Mouse (Mus musculus) heart, adult 9 months (tissue): ENCODE results near the gene Gp5.
"Not testable (repeated sequence)": the region's sequence is repeated elsewhere in the genome, so short reads cannot be mapped to it uniquely, and the experiment has no call there.

Experiments used
- DNase-seq, 2 experiments: peaks; one replicate each; pipeline ENCODE4 v3.0.0; 2022; ENCODE audit warnings: low spot score in 2 of 2

Gene Gp5

GRCm38 (mm10) chr16:30310647-30311046, at the start of gene Gp5:
Gene Gp5, minus strand, starts transcription at chr16:30310779.
- DNase-seq, result no peak

DNA sequence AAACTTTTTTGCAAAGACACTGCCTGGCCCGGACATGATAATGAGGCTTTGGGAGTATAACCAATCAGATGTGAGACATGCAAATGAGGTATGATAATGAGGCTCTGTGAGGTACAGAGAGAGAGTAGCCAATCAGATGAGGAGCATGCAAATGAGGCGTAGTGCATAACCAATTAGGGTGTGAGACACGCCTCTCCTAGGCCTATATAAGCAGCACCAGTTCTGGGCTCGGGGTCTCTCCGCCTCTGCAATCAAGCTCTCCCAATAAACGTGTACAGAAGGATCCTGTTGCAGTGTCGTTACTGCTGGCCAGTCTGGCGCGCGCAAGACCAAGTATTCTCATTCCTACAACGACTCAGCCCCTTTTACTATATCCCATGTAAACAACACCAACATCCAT, 42.9 kb upstream of the Gp5 start:
- DNase-seq, result not testable (repeated sequence)

GRCm38 (mm10) chr16:30314236-30314635, 3.7 kb upstream of the Gp5 start:
- no peak for DNase-seq

DNA sequence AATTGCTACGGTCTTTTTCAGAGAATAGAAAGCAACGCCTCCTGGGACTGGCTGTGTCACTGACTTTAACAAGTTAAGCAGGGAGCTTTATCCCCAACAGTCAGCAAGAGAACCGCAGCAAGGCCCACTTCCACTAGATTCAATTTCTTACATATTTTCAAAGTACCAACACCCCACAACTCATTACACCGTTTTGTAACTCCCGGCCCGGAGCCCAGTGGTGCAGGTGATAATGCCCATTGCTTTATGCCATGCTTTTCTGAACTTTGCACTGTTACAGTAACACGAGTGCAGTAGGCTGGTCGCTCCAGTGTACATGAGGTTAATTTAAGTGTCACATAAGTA, 436 bp downstream of the Gp5 start:
- DNase-seq, result no peak

- DNase-seq, result no peak
Measured at GRCm38 (mm10) chr16:30309395-30310170, 996 bp downstream of the Gp5 start.

DNA sequence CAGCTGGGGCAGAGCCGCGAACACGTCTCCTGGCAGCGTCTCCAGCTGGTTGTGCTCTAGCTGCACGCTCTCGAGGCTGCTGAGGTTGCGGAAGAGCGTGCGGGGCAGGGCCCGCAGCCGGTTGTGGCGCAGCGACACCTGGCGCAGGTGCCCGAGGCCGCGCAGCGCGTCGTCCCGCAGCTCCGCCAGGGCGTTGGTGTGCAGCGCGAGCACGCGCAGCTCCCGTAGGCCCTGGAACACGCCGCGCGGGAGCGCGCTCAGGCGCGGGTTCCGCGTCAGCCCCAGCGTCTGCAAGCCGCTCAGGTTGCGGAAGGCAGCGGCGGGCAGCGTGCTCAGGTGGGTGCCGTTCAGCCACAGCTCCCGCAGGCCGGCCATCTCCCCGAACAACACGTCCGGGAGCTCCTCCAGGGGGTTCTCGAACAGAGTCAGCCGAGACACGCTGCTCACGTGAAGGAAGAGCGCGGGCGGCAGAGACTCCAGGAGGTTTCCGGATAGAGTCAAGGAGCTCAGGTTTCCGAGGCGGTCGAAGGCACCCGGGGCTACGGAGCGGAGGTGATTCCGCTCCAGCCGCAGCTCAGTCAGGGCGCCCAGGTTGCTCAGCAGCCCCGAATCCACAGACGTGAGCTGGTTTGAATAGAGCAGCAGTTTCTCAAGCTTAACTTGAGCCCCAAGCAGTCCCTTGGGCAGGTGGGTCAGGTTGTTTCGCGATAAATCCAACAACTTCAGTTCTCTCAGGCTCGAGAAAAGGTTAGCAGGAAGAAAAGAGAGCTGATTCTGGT, 1.8 kb downstream of the Gp5 start:
- no peak for DNase-seq

DNA sequence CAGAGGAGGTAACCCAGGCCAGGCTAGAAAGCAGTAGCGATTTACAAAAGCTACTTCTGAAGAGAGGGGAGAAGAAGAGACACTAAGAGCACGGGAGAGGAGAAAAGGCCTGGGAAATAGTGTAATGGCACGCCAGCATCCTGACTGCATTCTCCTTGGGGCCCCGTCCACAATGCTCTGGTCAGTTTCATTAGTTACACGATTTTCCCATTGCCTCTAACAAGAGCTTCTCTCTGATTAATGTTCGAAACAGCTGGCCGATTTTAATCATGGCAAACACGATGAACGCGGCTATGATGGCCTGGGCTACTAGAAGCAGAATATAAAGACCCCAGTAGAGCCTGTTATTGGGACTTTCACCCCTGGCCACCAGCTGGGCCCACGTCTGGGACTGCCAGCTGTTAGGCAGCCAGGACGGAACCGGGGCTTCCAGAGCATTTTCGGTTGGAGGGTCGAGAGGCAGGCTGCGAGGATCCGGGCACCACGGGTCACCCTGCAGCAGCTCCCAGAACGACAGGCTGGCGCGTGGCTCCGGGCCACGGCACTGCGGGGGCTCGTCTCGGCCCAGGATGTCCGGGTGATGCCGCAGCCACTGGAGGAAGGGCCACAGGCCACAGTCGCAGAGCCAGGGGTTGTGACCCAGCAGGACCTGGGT, 2.5 kb downstream of the Gp5 start:
- no peak for DNase-seq

- DNase-seq, result no peak
Measured at GRCm38 (mm10) chr16:30307306-30307705, 3.3 kb downstream of the Gp5 start.

GRCm38 (mm10) chr16:30306102-30306501, 4.5 kb downstream of the Gp5 start:
- DNase-seq, result no peak

- DNase-seq, result no peak
Measured at GRCm38 (mm10) chr16:30304236-30304635, 6.3 kb downstream of the Gp5 start.

GRCm38 (mm10) chr16:30303411-30303810, 7.2 kb downstream of the Gp5 start:
- no peak for DNase-seq

GRCm38 (mm10) chr16:30302686-30303085, 7.9 kb downstream of the Gp5 start:
- DNase-seq, result no peak

- no peak for DNase-seq
Measured at GRCm38 (mm10) chr16:30299711-30300277, 10.8 kb downstream of the Gp5 start.

- DNase-seq, result no peak
Measured at GRCm38 (mm10) chr16:30297450-30297849, 13.1 kb downstream of the Gp5 start.

GRCm38 (mm10) chr16:30296601-30297275, 13.8 kb downstream of the Gp5 start:
- no peak for DNase-seq

- no peak for DNase-seq
Measured at GRCm38 (mm10) chr16:30295106-30295505, 15.5 kb downstream of the Gp5 start.

DNA sequence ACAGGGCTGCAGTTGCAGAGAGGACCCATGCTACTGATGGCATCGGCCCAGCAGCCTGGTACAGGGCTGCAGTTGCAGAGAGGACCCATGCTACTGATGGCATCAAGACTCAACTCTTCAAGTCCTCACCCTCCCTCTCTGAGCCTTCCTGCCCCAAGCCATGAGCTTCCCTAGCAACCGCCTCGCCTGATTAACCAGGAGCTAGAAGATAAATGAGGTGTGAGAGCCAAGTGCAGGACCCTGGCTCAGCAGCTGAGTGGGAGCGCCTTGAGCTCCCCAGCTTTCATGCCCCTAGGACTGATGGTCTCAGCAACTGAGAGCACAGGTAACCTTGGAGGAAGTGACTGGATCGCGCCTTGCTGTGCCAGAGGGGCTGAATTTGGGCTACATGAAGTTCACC, 20.1 kb downstream of the Gp5 start:
- no peak for DNase-seq

DNA sequence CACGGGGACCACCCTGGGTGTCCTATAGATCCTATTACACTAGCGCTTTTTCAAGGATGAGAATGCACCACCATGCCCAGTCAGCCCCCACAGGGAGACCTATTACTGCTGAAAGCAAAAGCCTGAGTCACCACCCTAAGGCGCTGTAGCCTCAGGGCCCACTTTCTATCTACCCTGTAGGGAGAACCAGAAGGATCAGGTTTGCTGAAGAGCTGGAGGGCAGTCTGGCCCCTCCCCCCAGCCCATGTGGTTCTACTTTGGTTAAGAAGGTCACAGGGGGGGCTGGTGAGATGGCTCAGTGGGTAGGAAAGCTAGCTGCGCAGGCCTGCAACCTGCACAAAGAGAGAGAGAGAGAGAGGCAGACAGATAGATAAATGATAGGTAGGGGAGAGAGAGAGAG, 24.9 kb downstream of the Gp5 start:
- no peak for DNase-seq

DNA sequence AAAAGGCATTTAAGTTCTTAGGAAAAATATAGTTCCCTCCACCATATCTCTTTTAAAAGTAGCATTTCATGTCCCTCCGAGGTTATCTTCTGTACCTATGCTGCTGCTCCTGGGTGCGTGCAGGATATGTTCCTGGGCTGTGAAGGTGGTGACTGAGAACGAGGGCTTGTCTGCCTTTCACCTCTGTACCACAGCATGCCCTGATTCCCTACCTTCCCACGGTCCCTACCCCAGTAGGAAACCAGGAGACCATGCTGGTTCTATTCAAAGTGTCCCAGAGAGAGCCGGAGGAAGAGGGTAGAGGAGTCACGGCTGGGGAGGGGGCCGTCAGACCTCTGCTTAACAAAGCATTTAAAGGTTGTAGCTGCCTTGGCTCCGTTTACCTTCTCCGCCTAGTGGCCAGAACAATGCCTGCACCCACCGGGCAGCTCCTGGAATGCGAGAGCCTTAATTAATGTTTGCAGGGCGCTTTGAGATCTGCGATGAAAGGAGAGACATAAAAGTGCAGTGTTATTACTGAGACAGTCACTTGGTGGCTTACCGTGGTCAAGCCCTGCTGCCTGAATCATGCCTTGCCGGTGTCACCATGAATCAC, 26.7 kb downstream of the Gp5 start:
- DNase-seq, result no peak

- DNase-seq, result no peak
Measured at GRCm38 (mm10) chr16:30282844-30283495, 27.6 kb downstream of the Gp5 start, which contains the start of gene Lrrc15. Gene Lrrc15, minus strand, starts transcription at chr16:30283256.
